14 mouse cellular contexts compared by ENCODE assay signal in genomic region chr4:24213262-24214036, GRCm38 (mm10).
DNase-seq lines count a peak whose midpoint lies in the region; ATAC-seq and TF ChIP-seq lines count a peak whose summit lies in the region.
"Had no signal": no experiment of that assay in that cellular context is flagged by ENCODE, and none has a peak within 500 bp of the region (broad histone marks: within the 10 kb centered on the region; RNA-seq: fewer than 3 reads in every experiment).

No protein-coding gene starts in this region.

- 56% methylated on average over 10 of the region's 10 CpGs for WGBS in neural tube, embryonic 11.5 days
- WGBS in forebrain, embryonic 11.5 days, result 26% methylated on average over 10 of the region's 10 CpGs
- 40% methylated on average over 10 of the region's 10 CpGs for WGBS in hindbrain, postnatal 0 days
- 66% methylated on average over 10 of the region's 10 CpGs for WGBS in intestine, embryonic 16.5 days

- H3K9me3 ChIP-seq in neural tube, embryonic 11.5 days (ENCODE audit: control insufficient read depth, low read length), result no peaks in the 10 kb centered on the region
- H3K9me3 ChIP-seq in forebrain, embryonic 11.5 days (ENCODE audit: control insufficient read depth, low read length), result no peaks in the 10 kb centered on the region
- no peaks in the 10 kb centered on the region for H3K9me3 ChIP-seq in hindbrain, postnatal 0 days (ENCODE audit: low read length)
- H3K9me3 ChIP-seq in intestine, embryonic 16.5 days (ENCODE audit: control insufficient read depth, low read length), result no peaks in the 10 kb centered on the region
- H3K9me3 ChIP-seq: embryonic facial prominence, embryonic 13.5 days had no signal

- TF ChIP-seq CTCF in hindbrain, postnatal 0 days (IDR thresholded peaks at IDR 0.05; ENCODE audit: low read depth), result no peak

- no peak overlapping the region for H3K4me3 ChIP-seq in neural tube, embryonic 11.5 days (ENCODE audit: low read depth, low read length)
- H3K4me3 ChIP-seq in forebrain, embryonic 11.5 days (ENCODE audit: low read depth, low read length), result no peak overlapping the region
- H3K4me3 ChIP-seq in hindbrain, postnatal 0 days (ENCODE audit: low read length), result no peak overlapping the region
- H3K4me3 ChIP-seq in intestine, embryonic 16.5 days (ENCODE audit: low read length), result no peak overlapping the region
- H3K4me3 ChIP-seq: embryonic facial prominence, embryonic 13.5 days had no signal

- no peaks in the 10 kb centered on the region for H3K4me1 ChIP-seq in neural tube, embryonic 11.5 days (ENCODE audit: control insufficient read depth, insufficient read depth, low read length)
- peaks cover 2% of the 10 kb centered on the region; the same call in 1 of the 2 replicates for H3K4me1 ChIP-seq in forebrain, embryonic 11.5 days (replicated peaks; ENCODE audit: control insufficient read depth, insufficient read depth, low read length)
- no peaks in the 10 kb centered on the region for H3K4me1 ChIP-seq in hindbrain, postnatal 0 days (ENCODE audit: insufficient read depth, low read length)
- H3K4me1 ChIP-seq in intestine, embryonic 16.5 days (ENCODE audit: control insufficient read depth, insufficient read depth, low read length), result no peaks in the 10 kb centered on the region
- H3K4me1 ChIP-seq: embryonic facial prominence, embryonic 13.5 days had no signal

- peak; percentile 12 for DNase-seq in neural tube, embryonic 11.5 days (ENCODE audit: low spot score)
- no peak for DNase-seq in neural tube, embryonic 10.5 days (ENCODE audit: extremely low spot score, low spot score)
- DNase-seq in forebrain, embryonic 11.5 days (ENCODE audit: low spot score), result peak; percentile 78
- DNase-seq in hindbrain, postnatal 0 days (ENCODE audit: low spot score), result peak; percentile 14
- peak; percentile 46 for DNase-seq in retina, postnatal 1 day
- DNase-seq in spleen, adult 18-20 months, result no peak
- DNase-seq: adrenal gland, adult 8-10 months; cerebellum, adult 11 months; kidney, postnatal 4 days had no signal

- H3K4me2 ChIP-seq in neural tube, embryonic 11.5 days (ENCODE audit: low read depth), result no peak overlapping the region
- H3K4me2 ChIP-seq in forebrain, embryonic 11.5 days (ENCODE audit: low read depth, low read length, severe bottlenecking), result no peak overlapping the region
- 0 out of 2 replicates have a peak overlapping the region, but pooled peaks have one; percentile 1 for H3K4me2 ChIP-seq in hindbrain, postnatal 0 days (ENCODE audit: low read depth, low read length)
- H3K4me2 ChIP-seq in intestine, embryonic 16.5 days (ENCODE audit: low read depth, low read length), result no peak overlapping the region
- H3K4me2 ChIP-seq: embryonic facial prominence, embryonic 13.5 days; heart, embryonic 11.5 days had no signal

- no peak overlapping the region for H3K9ac ChIP-seq in neural tube, embryonic 11.5 days (ENCODE audit: low read length)
- no peak overlapping the region for H3K9ac ChIP-seq in forebrain, embryonic 11.5 days (ENCODE audit: low read length)
- no peak overlapping the region for H3K9ac ChIP-seq in hindbrain, postnatal 0 days (replicated peaks; ENCODE audit: low read length)
- H3K9ac ChIP-seq in intestine, embryonic 16.5 days (ENCODE audit: low read depth, low read length), result no peak overlapping the region
- H3K9ac ChIP-seq: embryonic facial prominence, embryonic 13.5 days had no signal

- no peaks in the 10 kb centered on the region for H3K27me3 ChIP-seq in neural tube, embryonic 11.5 days (ENCODE audit: control insufficient read depth, insufficient read depth, low read length)
- H3K27me3 ChIP-seq in forebrain, embryonic 11.5 days (ENCODE audit: control insufficient read depth, insufficient read depth, low read length), result no peaks in the 10 kb centered on the region
- H3K27me3 ChIP-seq in hindbrain, postnatal 0 days (ENCODE audit: insufficient read depth, low read length), result no peaks in the 10 kb centered on the region
- H3K27me3 ChIP-seq in intestine, embryonic 16.5 days (replicated peaks; ENCODE audit: control insufficient read depth, insufficient read depth, low read length), result no peaks in the 10 kb centered on the region
- H3K27me3 ChIP-seq: embryonic facial prominence, embryonic 13.5 days had no signal

- ATAC-seq in neural tube, embryonic 11.5 days (ENCODE audit: insufficient read depth, low FRiP score, low TSS enrichment), result peak; percentile 18; the same call in 1 of the 2 replicates
- ATAC-seq in forebrain, embryonic 11.5 days (replicated peaks; ENCODE audit: low FRiP score), result peak; percentile 90
- no peak for ATAC-seq in hindbrain, postnatal 0 days
- no peak for ATAC-seq in intestine, embryonic 16.5 days
- ATAC-seq: CD4-positive, CD25-positive, alpha-beta regulatory T cell, adult 4 months; Patski had no signal

- H3K27ac ChIP-seq in neural tube, embryonic 11.5 days (ENCODE audit: low read depth, low read length), result no peak overlapping the region
- peak overlapping the region; percentile 72; the same call in 1 of the 2 replicates for H3K27ac ChIP-seq in forebrain, embryonic 11.5 days (ENCODE audit: low read depth, low read length)
- no peak overlapping the region for H3K27ac ChIP-seq in hindbrain, postnatal 0 days
- H3K27ac ChIP-seq in intestine, embryonic 16.5 days (ENCODE audit: low read length), result no peak overlapping the region
- H3K27ac ChIP-seq: embryonic facial prominence, embryonic 13.5 days had no signal

- no peaks in the 10 kb centered on the region for H3K36me3 ChIP-seq in neural tube, embryonic 11.5 days (ENCODE audit: control insufficient read depth, insufficient read depth, low read length)
- no peaks in the 10 kb centered on the region for H3K36me3 ChIP-seq in forebrain, embryonic 11.5 days (ENCODE audit: control insufficient read depth, insufficient read depth, low read length)
- no peaks in the 10 kb centered on the region for H3K36me3 ChIP-seq in hindbrain, postnatal 0 days (ENCODE audit: insufficient read depth, low read length)
- H3K36me3 ChIP-seq in intestine, embryonic 16.5 days (ENCODE audit: control insufficient read depth, insufficient read depth, low read length), result no peaks in the 10 kb centered on the region
- H3K36me3 ChIP-seq: embryonic facial prominence, embryonic 13.5 days had no signal

Comparison
In these comparisons a context has a peak if more than half of its experiments do, and no peak if none do; other contexts are left out.
1. DNase-seq: peak in neural tube, embryonic 11.5 days (single experiment), forebrain, embryonic 11.5 days (single experiment), hindbrain, postnatal 0 days (single experiment) and retina, postnatal 1 day (single experiment); none in neural tube, embryonic 10.5 days (single experiment) and spleen, adult 18-20 months (0 of 2).
2. ATAC-seq: peak in neural tube, embryonic 11.5 days (single experiment) and forebrain, embryonic 11.5 days (single experiment); none in hindbrain, postnatal 0 days (single experiment) and intestine, embryonic 16.5 days (single experiment).